Mouse (Mus musculus): Measurements from ENCODE around the gene Dhx32.

The Dhx32 gene

GRCm38 (mm10) chr7:133775179-133775578 lies 7.3 kb downstream of the Dhx32 start:
- in situ Hi-C loops (cut with MboI, MseI), result loop anchor here (5.0 kb wide), 1 partner anchor 53 kb away; no protein-coding TSS in a partner anchor

GRCm38 (mm10) chr7:133768517-133768916 lies 14.0 kb downstream of the Dhx32 start:
- in situ Hi-C loops (cut with MboI, MseI), result no loop called here

GRCm38 (mm10) chr7:133768027-133768426 lies 14.5 kb downstream of the Dhx32 start:
- in situ Hi-C loops (cut with MboI, MseI), result no loop called here

GRCm38 (mm10) chr7:133765849-133766243 lies 16.7 kb downstream of the Dhx32 start:
- in situ Hi-C loops (cut with MboI, MseI), result no loop called here

- in situ Hi-C loops (cut with MboI, MseI), result no loop called here
Measured at GRCm38 (mm10) chr7:133765240-133765848, 17.2 kb downstream of the Dhx32 start.

DNA sequence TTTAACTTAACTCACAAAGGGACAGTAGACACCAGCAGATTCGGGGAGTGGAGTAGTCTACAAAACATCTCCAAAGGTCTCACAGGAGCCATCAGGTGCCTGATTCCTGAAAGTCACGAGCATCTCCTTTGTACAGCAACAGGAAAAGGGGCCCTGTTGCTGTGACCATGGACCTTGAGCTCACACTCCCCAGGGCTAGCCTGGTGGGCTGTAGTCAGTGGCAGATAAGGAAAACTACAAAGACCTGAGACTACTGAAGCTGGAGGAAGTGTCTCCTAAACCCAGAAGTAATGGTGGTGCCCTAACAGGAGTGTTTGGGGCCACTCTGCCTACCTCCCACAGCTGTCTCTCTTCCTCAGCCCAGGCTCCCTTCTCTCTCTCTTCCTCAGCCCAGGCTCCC lies 18.1 kb downstream of the Dhx32 start:
- in situ Hi-C loops (cut with MboI, MseI), result no loop called here

DNA sequence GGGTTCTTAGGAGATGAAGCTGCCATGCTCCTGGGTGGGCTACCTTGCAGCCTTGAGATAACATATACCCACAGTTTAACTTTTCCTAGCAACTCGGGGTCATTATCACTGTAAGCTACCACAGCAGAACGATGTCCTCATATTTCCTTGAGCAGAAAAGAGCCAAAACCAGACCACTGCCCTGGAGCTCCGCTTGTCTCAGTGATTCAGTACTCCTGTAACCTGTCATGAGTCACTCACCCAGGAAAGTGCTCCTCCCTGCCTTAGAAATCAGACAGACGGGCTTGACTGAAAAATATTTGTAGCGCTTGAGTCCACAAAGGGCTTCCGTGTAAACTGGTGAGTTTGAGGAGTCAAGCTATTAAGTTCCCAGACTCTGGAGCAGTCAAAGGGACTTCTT lies 19.8 kb downstream of the Dhx32 start:
- in situ Hi-C loops (cut with MboI, MseI), result no loop called here

DNA sequence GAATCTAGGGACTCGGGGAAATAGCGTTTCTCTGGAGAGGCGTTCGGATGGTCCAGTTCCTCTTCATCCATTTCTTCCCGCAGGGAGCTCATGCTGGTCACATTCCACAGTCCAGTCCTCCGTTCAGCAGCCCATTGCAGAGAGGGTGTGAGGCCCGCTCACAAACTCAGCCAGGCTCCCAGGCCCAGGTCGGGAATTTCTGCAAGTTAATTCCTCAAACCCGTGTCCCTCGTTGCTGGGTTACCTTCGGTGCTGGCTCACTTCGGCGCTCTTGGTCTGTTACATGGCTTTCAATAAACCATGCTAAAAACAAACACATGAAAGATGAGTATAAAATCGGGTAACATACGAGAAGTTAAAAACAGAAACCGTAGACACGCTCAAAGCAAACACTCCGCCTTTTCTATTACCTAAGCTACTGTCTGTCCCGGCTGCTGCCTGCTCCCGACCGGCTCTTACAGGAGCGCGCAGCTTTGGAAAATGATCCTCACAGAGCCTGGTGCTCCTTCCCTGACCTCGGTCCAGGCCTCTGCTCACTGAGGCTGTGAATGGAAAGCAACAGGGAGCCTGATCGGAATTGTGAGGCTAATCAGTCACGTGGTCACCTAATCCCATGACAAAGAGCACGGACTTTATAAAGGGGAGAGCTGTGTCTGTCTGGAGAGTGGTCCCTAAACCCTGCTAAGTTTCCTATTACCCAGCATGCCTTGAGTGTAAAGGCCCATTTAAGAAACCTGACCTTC lies 22.7 kb downstream of the Dhx32 start:
- in situ Hi-C loops (cut with MboI, MseI), result no loop called here

GRCm38 (mm10) chr7:133758716-133759115 lies 23.8 kb downstream of the Dhx32 start:
- in situ Hi-C loops (cut with MboI, MseI), result no loop called here

DNA sequence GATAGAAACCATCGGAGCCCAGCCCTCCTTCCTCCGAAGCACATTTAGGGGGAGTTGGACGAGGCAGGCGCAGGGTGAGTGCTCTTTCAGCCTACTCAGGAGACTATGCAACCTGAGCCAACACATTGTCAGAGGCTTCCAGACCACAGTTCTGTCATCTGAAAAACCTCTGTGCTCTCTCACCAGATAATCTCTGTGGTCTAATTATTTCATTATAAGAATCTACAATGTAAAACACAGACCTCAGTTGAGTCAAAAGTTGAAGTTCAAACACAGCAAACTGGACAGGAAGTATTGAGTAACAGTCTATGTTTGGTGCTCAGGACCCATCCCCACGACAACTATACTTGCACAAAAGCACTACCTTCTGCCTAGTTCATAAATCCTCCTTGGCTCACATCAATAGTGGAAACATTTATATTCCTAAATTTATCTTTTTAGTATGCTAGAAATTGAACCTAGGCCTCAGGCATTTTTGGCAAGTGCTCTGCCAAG lies 24.5 kb downstream of the Dhx32 start:
- in situ Hi-C loops (cut with MboI, MseI), result no loop called here

DNA sequence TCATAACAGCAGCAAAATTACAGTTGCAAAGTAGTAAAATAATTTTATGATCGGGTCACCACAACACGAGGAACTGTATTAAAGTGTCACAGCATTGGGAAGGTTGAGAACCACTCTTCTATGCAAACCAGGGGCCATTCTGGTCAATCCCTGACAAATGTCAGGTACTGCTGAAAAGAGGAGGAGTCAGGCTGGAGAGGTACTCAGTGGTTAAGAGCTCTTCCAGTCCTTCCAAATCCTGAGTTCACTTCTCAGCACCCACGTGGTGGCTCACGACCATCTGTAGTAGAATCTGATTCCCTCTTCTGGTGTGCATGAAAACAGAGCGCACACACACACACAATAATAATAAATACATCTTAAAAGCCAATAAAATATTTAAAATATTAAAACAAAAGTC lies 31.4 kb downstream of the Dhx32 start:
- in situ Hi-C loops (cut with MboI, MseI), result no loop called here

DNA sequence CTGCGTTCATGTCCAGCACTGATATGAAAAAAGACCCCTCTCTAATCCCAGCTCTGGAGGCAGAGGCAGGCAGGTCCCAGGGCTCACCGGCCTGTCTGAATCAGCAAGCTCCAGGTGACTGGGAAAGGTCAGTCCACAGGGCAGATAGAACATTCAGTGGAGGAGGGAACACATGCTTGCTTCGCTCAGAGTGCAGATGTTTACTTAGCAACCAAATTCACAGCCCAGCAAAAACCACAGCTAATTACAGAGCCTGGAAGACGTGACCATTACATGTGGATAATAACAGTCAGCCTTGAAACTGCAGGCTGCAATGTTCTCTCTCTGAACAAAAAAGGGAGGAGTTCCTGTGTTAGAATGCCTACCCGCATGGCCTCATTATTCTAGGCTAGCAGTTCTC lies 31.9 kb downstream of the Dhx32 start:
- in situ Hi-C loops (cut with MboI, MseI), result no loop called here

- in situ Hi-C loops (cut with MboI, MseI), result no loop called here
Measured at GRCm38 (mm10) chr7:133748753-133749152, 33.8 kb downstream of the Dhx32 start.

DNA sequence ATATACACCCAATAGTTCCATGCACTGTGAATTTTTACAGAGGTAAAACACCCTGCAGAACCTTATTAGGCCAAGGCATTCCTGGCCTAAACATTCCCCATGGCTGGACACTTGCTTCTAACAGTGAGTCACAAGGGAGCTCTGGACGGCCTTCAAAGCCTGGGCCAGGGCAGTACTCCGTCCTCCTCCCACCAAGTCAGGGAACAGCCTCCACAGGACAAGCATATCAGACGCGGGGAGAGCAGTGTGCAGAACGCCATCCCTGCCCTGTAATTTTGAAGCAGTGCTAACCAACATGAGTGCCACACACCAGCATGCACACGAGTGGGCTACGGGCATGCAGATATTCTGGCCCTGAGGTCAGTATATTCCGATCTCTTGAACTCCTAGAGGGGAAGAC lies 35.2 kb downstream of the Dhx32 start:
- in situ Hi-C loops (cut with MboI, MseI), result no loop called here

- in situ Hi-C loops (cut with MboI, MseI), result no loop called here
Measured at GRCm38 (mm10) chr7:133744701-133745100, 37.8 kb downstream of the Dhx32 start.

DNA sequence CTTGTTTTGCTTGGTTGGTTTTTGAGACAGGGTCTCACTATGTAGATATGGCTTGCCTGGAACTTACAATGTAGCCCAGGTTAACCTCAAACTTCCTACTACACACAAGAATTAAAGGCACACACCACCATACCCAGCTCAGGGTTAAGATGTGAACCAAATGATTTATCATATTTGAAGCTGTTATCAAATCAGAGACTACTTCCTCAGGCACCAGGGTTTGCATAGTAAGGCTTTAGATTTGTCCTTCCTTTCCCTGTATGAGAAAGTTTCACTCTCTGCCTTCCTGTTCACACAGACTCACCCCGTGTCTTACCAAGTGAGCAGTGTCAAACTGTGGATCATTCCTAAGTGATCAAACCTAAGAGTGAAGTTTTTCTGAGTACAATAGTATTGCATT lies 38.3 kb downstream of the Dhx32 start:
- in situ Hi-C loops (cut with MboI, MseI), result no loop called here

DNA sequence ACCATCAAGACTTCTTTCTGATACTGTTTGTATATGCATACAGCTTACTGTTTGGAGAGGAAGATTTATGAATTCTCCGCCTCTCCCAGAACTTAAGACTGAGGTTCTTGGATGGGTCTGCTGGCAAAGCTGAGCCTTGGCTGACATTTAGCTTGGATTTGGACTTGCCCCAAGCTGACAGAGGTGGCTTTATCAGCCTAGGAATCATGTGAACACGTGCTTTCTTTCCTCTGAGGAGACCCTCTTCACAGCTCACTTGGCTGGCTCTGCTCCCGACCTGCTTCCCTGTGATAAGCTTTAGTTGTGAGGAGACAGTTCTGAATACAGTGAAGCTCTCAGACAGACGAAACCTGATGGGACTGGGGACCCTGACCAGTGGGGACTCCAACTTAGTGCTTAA lies 38.9 kb downstream of the Dhx32 start:
- in situ Hi-C loops (cut with MboI, MseI), result no loop called here

DNA sequence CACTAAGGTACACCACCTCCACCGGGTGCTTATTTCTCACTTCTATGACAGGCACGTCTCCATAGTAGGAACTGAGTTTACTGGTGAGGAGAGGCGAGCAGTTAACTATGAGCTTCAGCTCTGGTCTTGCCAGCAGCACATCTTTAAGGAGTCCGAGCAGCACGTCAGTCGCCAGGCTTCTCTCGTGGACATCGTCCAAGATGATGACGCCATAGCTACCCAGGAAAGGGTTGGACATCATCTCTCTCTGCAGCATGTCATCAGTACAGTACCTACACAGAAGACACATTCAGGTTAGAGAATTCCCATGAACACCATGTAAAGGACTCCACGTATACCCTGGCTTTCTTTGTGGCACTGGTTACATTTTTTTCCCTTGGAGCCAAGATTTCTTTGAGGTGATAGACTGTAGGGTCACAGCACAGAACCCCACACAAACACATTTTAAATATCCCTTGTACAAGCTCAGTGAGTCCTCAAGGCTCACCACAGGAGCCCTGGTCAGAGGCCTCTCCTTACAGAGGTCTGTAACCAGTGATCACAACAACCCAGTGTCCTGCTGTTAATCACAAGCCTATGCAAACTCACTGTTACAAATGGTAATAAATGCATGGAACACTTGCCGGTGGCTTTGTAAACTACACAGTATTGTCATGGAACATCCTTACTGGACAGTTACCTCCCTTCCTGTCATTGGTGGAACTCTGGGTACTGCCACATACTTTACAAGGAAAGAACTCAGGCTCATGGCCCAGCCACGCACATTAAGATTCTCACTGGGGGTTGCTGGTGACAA lies 39.8 kb downstream of the Dhx32 start:
- in situ Hi-C loops (cut with MboI, MseI), result no loop called here

DNA sequence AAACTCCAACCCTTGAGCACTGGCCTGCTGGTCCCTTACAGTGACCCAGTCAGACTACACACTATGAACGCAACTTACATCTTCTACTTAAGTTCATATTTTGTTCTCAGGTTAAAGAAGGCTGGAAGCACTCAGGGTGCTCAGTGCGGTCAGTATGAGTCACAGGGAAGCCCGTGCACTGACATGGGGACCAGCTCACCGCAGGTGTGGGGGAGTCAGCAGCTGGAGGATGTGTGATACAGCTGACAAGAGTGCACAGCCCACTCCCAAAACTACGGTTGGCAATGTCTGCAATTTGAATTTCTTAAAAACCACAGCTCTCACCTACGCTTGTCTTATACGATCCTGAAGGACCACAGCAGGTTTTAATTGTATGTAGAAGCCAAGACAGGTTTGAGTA lies 42.0 kb downstream of the Dhx32 start:
- in situ Hi-C loops (cut with MboI, MseI), result no loop called here

DNA sequence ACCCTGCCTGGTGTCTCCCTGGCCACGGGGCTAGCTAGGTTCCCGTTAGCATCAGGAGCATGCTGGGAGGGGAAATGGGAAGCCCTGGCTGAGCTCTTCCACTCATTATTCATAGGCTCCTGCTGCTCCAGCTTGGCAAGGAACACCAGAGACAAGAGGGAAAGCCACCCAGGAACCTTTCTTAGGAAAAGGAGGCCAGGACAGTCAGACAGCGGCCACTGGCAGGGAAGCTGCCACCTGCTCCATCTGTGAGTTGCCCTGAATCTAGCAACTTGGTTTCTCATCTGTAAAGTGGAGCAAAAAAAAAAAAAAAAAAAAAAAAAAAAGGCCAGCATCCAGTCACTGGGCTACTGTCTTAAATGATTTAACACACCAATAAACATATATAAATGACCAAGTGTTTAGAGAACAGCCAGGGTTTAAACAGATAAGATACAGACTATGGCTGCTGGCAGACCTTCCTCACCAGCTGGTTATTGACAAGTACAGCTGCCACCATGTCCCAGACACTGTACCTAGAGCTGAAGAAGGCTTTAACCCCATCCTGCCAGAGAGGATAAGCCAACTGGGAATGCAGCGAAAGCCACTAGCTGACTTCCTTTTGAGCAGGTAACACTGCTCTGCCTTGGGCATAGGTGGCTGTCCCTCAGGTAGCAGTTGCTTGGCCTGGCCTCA lies 50.4 kb downstream of the Dhx32 start:
- in situ Hi-C loops (cut with MboI, MseI), result no loop called here

GRCm38 (mm10) chr7:133730324-133731191 lies 52.0 kb downstream of the Dhx32 start:
- in situ Hi-C loops (cut with MboI, MseI), result no loop called here
